Mouse (Mus musculus) liver, postnatal 0 days (tissue): ENCODE measurements around the gene Pard6a. TPM values are rescaled to one million over a fixed set of nuclear protein-coding genes. Genes with fewer than 3 reads are reported as not detected.
A peak's percentile ranks its signal among the peaks of the same experiment; 100 is the strongest.

ENCODE experiments used
- ATAC-seq: fragments of 200-750 bp; cut with Nextera tagmentation; 2 replicates; pipeline ENCODE4 v1.8.0; 2017; ENCODE audit warnings: mild to moderate bottlenecking, moderate library complexity
- DNase-seq: peaks from one replicate; pipeline ENCODE4 v3.0.0-alpha.2; 2016
- H3K27ac ChIP-seq: fragments of 300-500 bp; sonication (generic); 2 replicates; pipeline ENCODE4 v1.5.1; 2014; ENCODE audit warnings: antibody characterized with exemption, moderate library complexity, mild to moderate bottlenecking, low read depth
- H3K27me3 ChIP-seq: fragments of 300-500 bp; sonication (generic); 2 replicates; pipeline ENCODE4 v1.6.1; 2014; ENCODE audit warnings: low read length, control low read depth, mixed read lengths; ENCODE audit not compliant: insufficient read depth
- H3K36me3 ChIP-seq: fragments of 300-500 bp; sonication (generic); replicated peaks from 2 replicates; pipeline ENCODE4 v1.6.1; 2014; ENCODE audit warnings: mild to moderate bottlenecking, control low read depth, low read length, moderate library complexity, mixed read lengths; ENCODE audit not compliant: insufficient read depth
- H3K4me1 ChIP-seq: fragments of 300-500 bp; sonication (generic); 2 replicates; pipeline ENCODE4 v1.6.1; 2014; ENCODE audit warnings: antibody characterized with exemption, mild to moderate bottlenecking, control low read depth; ENCODE audit not compliant: insufficient read depth
- H3K4me2 ChIP-seq: fragments of 300-500 bp; sonication (generic); 2 replicates; pipeline ENCODE4 v1.6.1; 2014; ENCODE audit warnings: low read depth, mild to moderate bottlenecking, low read length, moderate library complexity, mixed read lengths
- H3K4me3 ChIP-seq: fragments of 300-500 bp; sonication (generic); 2 replicates; pipeline ENCODE4 v1.5.1; 2014; ENCODE audit warnings: low read depth, low read length
- H3K9ac ChIP-seq: fragments of 300-500 bp; sonication (generic); replicated peaks from 2 replicates; pipeline ENCODE4 v1.6.1; 2014; ENCODE audit warnings: mild to moderate bottlenecking, moderate library complexity
- H3K9me3 ChIP-seq: fragments of 300-500 bp; sonication (generic); 2 replicates; pipeline ENCODE4 v1.6.1; 2016; ENCODE audit warnings: mild to moderate bottlenecking, control low read depth, low read length, mixed read lengths
- CTCF ChIP-seq: sonication (generic); IDR thresholded peaks from 2 replicates; pipeline ENCODE4 v1.5.1; 2016; ENCODE audit warnings: antibody characterized with exemption, low read depth
- EP300 ChIP-seq: IDR thresholded peaks from 2 replicates; pipeline ENCODE4 v1.6.1; 2016; ENCODE audit warnings: antibody characterized with exemption, low read depth, mild to moderate bottlenecking
- WGBS: fragments of 180-500 bp; shearing (Covaris S2); extraction: QIAGEN DNeasy Blood & Tissue Kit; methylation state at CpG from one replicate; pipeline ENCODE4 v1.1.7; 2014; ENCODE audit not compliant: insufficient replicate concordance; 5-methylcytosine and 5-hydroxymethylcytosine counted together
- polyA plus RNA-seq: library from polyadenylated mRNA; unstranded; fragments of >200 nt; fragmentation: Nextera tagmentation; extraction: Ambion mirVana; gene quantifications from 2 replicates; pipeline ENCODE4 v1.2.1, GENCODE M21; 2015

Gene Pard6a
- polyA plus RNA-seq, 1 experiment from 2014 or later = 6.6 TPM

GRCm38 (mm10) chr8:105714139-105714538 is 13.2 kb downstream of the Pard6a start:
- Histone ChIP-seq H3K4me1 (no peaks in the 10 kb centered on the region), H3K27ac (no peak overlapping the region), H3K27me3 (no peaks in the 10 kb centered on the region), H3K4me2 (no peak overlapping the region), H3K9me3 (no peaks in the 10 kb centered on the region), H3K4me3 (no peak overlapping the region), H3K9ac (no peak overlapping the region), H3K36me3 (no peaks in the 10 kb centered on the region)
- DNase-seq = peak; percentile 92
- WGBS = 5% methylated on average over 3 of the region's 3 CpGs
- TF ChIP-seq EP300 (peak; percentile 19; the same call in 1 of the 2 replicates), CTCF (peak; percentile 95)
- ATAC-seq = peak; percentile 71

GRCm38 (mm10) chr8:105715042-105715441 is 14.1 kb downstream of the Pard6a start:
- no peak overlapping the region for H3K4me3 ChIP-seq
- no peaks in the 10 kb centered on the region for H3K36me3 ChIP-seq
- H3K9me3 ChIP-seq = no peaks in the 10 kb centered on the region
- no peak overlapping the region for H3K9ac ChIP-seq
- peak; percentile 19 for DNase-seq
- no peak for ATAC-seq
- no peak for TF ChIP-seq CTCF
- no peak for TF ChIP-seq EP300
- WGBS = 41% methylated on average over 6 of the region's 6 CpGs
- H3K4me1 ChIP-seq = no peaks in the 10 kb centered on the region
- no peaks in the 10 kb centered on the region for H3K27me3 ChIP-seq
- no peak overlapping the region for H3K27ac ChIP-seq
- no peak overlapping the region for H3K4me2 ChIP-seq

GRCm38 (mm10) chr8:105716302-105716945 is 15.5 kb downstream of the Pard6a start:
- Histone ChIP-seq H3K27ac (no peak overlapping the region), H3K9me3 (no peaks in the 10 kb centered on the region), H3K36me3 (no peaks in the 10 kb centered on the region), H3K4me2 (no peak overlapping the region), H3K27me3 (no peaks in the 10 kb centered on the region), H3K4me1 (no peaks in the 10 kb centered on the region), H3K9ac (no peak overlapping the region), H3K4me3 (no peak overlapping the region)
- ATAC-seq (no peak), DNase-seq (no peak)
- WGBS = 87% methylated on average over 15 of the region's 15 CpGs
- TF ChIP-seq CTCF (peak; percentile 25; the same call in 1 of the 2 replicates), EP300 (no peak)

- H3K4me2 ChIP-seq = no peak overlapping the region
- no peak overlapping the region for H3K27ac ChIP-seq
- H3K36me3 ChIP-seq = no peaks in the 10 kb centered on the region; the same call in 1 of the 2 replicates
- TF ChIP-seq EP300 = no peak
- TF ChIP-seq CTCF = no peak
- no peak overlapping the region for H3K4me3 ChIP-seq
- WGBS = 73% methylated on average over 4 of the region's 4 CpGs
- no peak overlapping the region for H3K9ac ChIP-seq
- ATAC-seq (no peak), DNase-seq (no peak)
- no peaks in the 10 kb centered on the region for H3K27me3 ChIP-seq
- no peaks in the 10 kb centered on the region for H3K4me1 ChIP-seq
- H3K9me3 ChIP-seq = no peaks in the 10 kb centered on the region
These were observed 18.7 kb downstream of the Pard6a start for GRCm38 (mm10) chr8:105719637-105720036.

GRCm38 (mm10) chr8:105722861-105723260 is 21.9 kb downstream of the Pard6a start:
- no peak overlapping the region for H3K4me2 ChIP-seq
- no peaks in the 10 kb centered on the region for H3K4me1 ChIP-seq
- TF ChIP-seq CTCF (no peak), EP300 (no peak)
- H3K9ac ChIP-seq = no peak overlapping the region
- no peaks in the 10 kb centered on the region for H3K9me3 ChIP-seq
- H3K27me3 ChIP-seq = no peaks in the 10 kb centered on the region
- H3K27ac ChIP-seq = no peak overlapping the region
- H3K36me3 ChIP-seq = no peaks in the 10 kb centered on the region; the same call in 1 of the 2 replicates
- WGBS = 84% methylated on average over 9 of the region's 9 CpGs
- no peak for DNase-seq
- no peak for ATAC-seq
- H3K4me3 ChIP-seq = no peak overlapping the region

GRCm38 (mm10) chr8:105725726-105726125 is 24.8 kb downstream of the Pard6a start:
- no peak overlapping the region for H3K4me3 ChIP-seq
- 77% methylated on average over 5 of the region's 5 CpGs for WGBS

More at GRCm38 (mm10) chr8:105725726-105726125, 24.8 kb downstream of the Pard6a start:
- no peaks in the 10 kb centered on the region; the same call in 1 of the 2 replicates for H3K36me3 ChIP-seq
- no peaks in the 10 kb centered on the region for H3K9me3 ChIP-seq
- no peaks in the 10 kb centered on the region for H3K27me3 ChIP-seq
- H3K9ac ChIP-seq = no peak overlapping the region
- H3K4me2 ChIP-seq = no peak overlapping the region
- no peak for DNase-seq
- no peak for ATAC-seq
- TF ChIP-seq EP300 = no peak
- TF ChIP-seq CTCF = no peak
- H3K27ac ChIP-seq = no peak overlapping the region
- no peaks in the 10 kb centered on the region for H3K4me1 ChIP-seq
